Mouse (Mus musculus): Measurements from ENCODE around the gene Carm1. TPM values are rescaled to one million over a fixed set of nuclear protein-coding genes. Genes with fewer than 3 reads are reported as not detected.
A peak's percentile ranks its signal among the peaks of the same experiment; 100 is the strongest.

Gene Carm1
- total and polyA plus RNA-seq, 2 experiments from 2014 or later = 27.3 to 97.4 TPM

DNA sequence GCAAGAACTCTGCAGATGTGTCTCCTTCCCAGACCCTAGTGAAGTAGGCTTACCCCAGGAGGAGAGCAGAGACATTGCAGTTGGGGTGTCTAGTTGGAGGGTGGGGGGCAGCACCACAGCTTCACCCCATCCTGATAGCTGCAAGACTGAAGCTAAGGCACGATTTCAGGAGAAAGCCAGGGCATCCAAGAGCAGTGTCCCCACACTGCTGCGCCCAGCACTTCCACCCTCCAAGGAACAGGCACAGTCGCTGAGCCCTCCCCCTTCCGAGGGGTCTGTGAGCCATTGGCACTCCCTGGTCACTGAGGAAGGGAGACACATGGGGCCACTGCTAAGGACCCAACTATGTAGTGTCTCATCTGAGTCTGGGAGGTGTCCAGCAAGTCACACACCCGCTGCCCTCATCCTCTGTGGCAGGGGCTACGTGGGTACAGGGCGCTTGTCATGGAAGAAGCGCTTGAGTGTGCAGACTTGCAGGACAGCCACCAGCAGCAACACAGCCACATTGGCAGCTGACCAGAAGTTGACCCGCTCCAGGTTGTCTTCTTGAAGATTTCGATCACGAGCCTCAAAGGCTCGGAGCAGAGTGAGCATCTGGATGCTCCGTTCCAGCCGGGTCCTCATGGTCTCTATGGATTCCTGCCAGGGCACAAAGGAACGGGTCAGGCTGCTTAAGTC is 38.8 kb upstream of the Carm1 start:
- no peak overlapping the region for H3K4me3 ChIP-seq (ENCODE audit: low read depth, low read length)
- ATAC-seq (ENCODE audit: low FRiP score) = no peak
- WGBS = 90% methylated on average over 15 of the region's 15 CpGs
- H3K27me3 ChIP-seq (ENCODE audit: insufficient read depth, low read length) = no peaks in the 10 kb centered on the region
- H3K4me2 ChIP-seq (ENCODE audit: low read depth, low read length, poor library complexity, severe bottlenecking) = no peak overlapping the region
- peaks cover 11% of the 10 kb centered on the region; the same call in 1 of the 2 replicates for H3K4me1 ChIP-seq (ENCODE audit: insufficient read depth, low read length)
- H3K27ac ChIP-seq (ENCODE audit: low read depth, low read length) = no peak overlapping the region
- H3K9ac ChIP-seq (replicated peaks; ENCODE audit: low read length, poor library complexity, severe bottlenecking) = no peak overlapping the region
- DNase-seq (ENCODE audit: low spot score) = no peak
- TF ChIP-seq CTCF (IDR thresholded peaks at IDR 0.05) = no peak
- peaks cover 52% of the 10 kb centered on the region for H3K36me3 ChIP-seq (ENCODE audit: insufficient read depth, low read length)
- H3K9me3 ChIP-seq (ENCODE audit: low read length) = no peaks in the 10 kb centered on the region

GRCm38 (mm10) chr9:21508871-21509404 is 37.8 kb upstream of the Carm1 start:
- TF ChIP-seq CTCF (IDR thresholded peaks at IDR 0.05) = no peak
- Histone ChIP-seq H3K9me3 (ENCODE audit: low read length) (no peaks in the 10 kb centered on the region), H3K36me3 (ENCODE audit: insufficient read depth, low read length) (peaks cover 45% of the 10 kb centered on the region), H3K4me2 (ENCODE audit: low read depth, low read length, poor library complexity, severe bottlenecking) (peak overlapping the region; percentile 76), H3K9ac (replicated peaks; ENCODE audit: low read length, poor library complexity, severe bottlenecking) (peak overlapping the region; percentile 55), H3K4me3 (ENCODE audit: low read depth, low read length) (peak overlapping the region; percentile 44), H3K27me3 (ENCODE audit: insufficient read depth, low read length) (no peaks in the 10 kb centered on the region), H3K27ac (ENCODE audit: low read depth, low read length) (peak overlapping the region; percentile 79), H3K4me1 (ENCODE audit: insufficient read depth, low read length) (peaks cover 11% of the 10 kb centered on the region; the same call in 1 of the 2 replicates)
- ATAC-seq (ENCODE audit: low FRiP score) (no peak), DNase-seq (ENCODE audit: low spot score) (no peak)
- 77% methylated on average over 7 of the region's 7 CpGs for WGBS

DNA sequence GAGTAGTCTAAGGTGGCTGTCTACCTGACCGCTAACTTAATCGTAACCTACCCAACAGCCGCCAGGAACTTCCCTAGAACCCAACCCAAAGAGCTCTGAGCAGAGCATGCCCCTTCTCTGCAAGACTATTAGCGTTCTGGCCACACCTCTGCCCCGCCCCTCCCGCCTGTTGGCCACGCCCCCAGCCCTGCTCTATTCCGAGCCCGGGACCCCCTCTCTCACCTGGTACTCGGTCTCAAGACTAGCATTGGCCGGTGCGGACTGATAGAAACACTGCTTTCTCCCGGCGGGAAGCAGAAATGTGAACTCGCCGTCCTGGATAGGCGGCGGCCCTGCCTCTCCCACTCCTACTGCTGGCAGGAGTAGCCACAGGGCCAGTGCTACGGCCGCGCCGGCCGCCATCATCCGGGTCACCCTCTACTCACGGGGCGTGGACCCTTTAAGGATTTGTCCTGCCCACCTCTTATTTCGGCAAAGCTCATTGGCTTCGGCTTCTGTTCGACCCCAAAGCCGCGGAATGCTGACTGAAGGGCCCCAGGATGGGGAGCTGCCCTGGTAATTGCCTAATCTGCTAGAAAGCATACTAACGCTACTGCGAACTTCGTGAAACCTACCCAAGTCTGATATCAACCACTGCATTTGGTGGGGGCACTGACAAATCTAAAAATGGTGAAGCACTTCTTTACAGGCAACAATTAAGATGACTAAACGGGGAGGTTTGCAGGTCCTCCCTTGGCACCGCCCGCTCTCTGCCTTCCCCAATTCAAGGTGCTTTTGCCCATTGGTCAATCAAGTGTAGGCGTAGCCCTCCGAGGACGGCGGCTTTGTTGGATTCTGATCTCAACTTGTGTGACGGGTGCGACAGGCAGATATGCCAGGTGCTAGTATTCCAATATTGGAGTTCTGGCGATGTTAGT is 36.7 kb upstream of the Carm1 start, which contains the start of gene Tmed1:
Gene Tmed1, minus strand, starts transcription at position 481 of the 917 bp plus-strand sequence.
- Histone ChIP-seq H3K4me1 (ENCODE audit: insufficient read depth, low read length) (peaks cover 11% of the 10 kb centered on the region; the same call in 1 of the 2 replicates), H3K9me3 (ENCODE audit: low read length) (no peaks in the 10 kb centered on the region), H3K9ac (replicated peaks; ENCODE audit: low read length, poor library complexity, severe bottlenecking) (peak within 1 kb of the TSS; percentile 55), H3K36me3 (ENCODE audit: insufficient read depth, low read length) (peaks cover 35% of the 10 kb centered on the region), H3K27me3 (ENCODE audit: insufficient read depth, low read length) (no peaks in the 10 kb centered on the region), H3K4me2 (ENCODE audit: low read depth, low read length, poor library complexity, severe bottlenecking) (peak within 1 kb of the TSS; percentile 76), H3K27ac (ENCODE audit: low read depth, low read length) (peak within 1 kb of the TSS; percentile 79), H3K4me3 (ENCODE audit: low read depth, low read length) (peak within 1 kb of the TSS; percentile 44)
- DNase-seq (ENCODE audit: low spot score) (peak; percentile 98), ATAC-seq (ENCODE audit: low FRiP score) (peak; percentile 96)
- no peak for TF ChIP-seq CTCF (IDR thresholded peaks at IDR 0.05)
- WGBS = under 1% methylated on average over 44 of the region's 44 CpGs

DNA sequence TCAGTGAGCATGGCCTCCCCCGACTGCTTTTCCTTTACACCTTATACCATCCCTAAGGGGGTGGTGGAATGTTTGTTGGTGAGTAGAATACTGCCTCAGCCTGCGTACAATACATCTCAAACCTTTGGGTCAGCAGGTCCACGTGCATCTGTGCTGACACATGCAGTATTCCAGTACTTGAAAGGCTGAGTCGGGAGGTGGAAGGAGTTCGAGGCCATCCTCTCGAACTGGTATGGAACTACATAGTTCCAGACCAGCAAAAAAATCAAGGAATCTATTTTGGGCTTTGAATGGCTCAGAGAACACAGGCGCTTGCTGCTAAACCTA is 36.0 kb upstream of the Carm1 start:
- Histone ChIP-seq H3K36me3 (ENCODE audit: insufficient read depth, low read length) (peaks cover 29% of the 10 kb centered on the region), H3K9me3 (ENCODE audit: low read length) (no peaks in the 10 kb centered on the region), H3K9ac (replicated peaks; ENCODE audit: low read length, poor library complexity, severe bottlenecking) (peak overlapping the region; percentile 55), H3K4me1 (ENCODE audit: insufficient read depth, low read length) (peaks cover 11% of the 10 kb centered on the region; the same call in 1 of the 2 replicates), H3K27me3 (ENCODE audit: insufficient read depth, low read length) (no peaks in the 10 kb centered on the region), H3K4me3 (ENCODE audit: low read depth, low read length) (peak overlapping the region; percentile 44), H3K27ac (ENCODE audit: low read depth, low read length) (peak overlapping the region; percentile 79), H3K4me2 (ENCODE audit: low read depth, low read length, poor library complexity, severe bottlenecking) (peak overlapping the region; percentile 76)
- DNase-seq (ENCODE audit: low spot score) = no peak
- no peak for ATAC-seq (ENCODE audit: low FRiP score)
- no peak for TF ChIP-seq CTCF (IDR thresholded peaks at IDR 0.05)
- WGBS = 3% methylated on average over 7 of the region's 7 CpGs

DNA sequence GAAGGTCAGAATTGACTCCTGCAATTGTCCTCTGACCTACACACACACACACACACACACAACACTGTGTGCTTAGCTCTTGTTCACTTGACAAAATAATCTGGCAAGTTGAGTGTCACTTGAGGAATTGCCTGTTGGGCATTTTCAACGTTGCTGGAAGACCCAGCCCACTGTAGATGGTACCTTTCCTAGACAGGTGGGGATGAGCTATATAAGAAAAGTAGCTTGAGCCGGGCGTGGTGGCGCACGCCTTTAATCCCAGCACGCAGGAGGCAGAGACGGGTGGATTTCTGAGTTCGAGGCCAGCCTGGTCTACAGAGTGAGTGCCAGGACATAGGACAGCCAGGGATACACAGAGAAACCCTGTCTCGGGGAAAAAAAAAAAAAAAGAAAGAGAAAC is 35.6 kb upstream of the Carm1 start:
- H3K27me3 ChIP-seq (ENCODE audit: insufficient read depth, low read length) = no peaks in the 10 kb centered on the region
- H3K27ac ChIP-seq (ENCODE audit: low read depth, low read length) = peak overlapping the region; percentile 79
- no peak for DNase-seq (ENCODE audit: low spot score)
- peak overlapping the region; percentile 55; the same call in 1 of the 2 replicates for H3K9ac ChIP-seq (replicated peaks; ENCODE audit: low read length, poor library complexity, severe bottlenecking)
- peak overlapping the region; percentile 76 for H3K4me2 ChIP-seq (ENCODE audit: low read depth, low read length, poor library complexity, severe bottlenecking)
- peak overlapping the region; percentile 44 for H3K4me3 ChIP-seq (ENCODE audit: low read depth, low read length)
- TF ChIP-seq CTCF (IDR thresholded peaks at IDR 0.05) = no peak
- H3K36me3 ChIP-seq (ENCODE audit: insufficient read depth, low read length) = peaks cover 25% of the 10 kb centered on the region
- no peak for ATAC-seq (ENCODE audit: low FRiP score)
- peaks cover 11% of the 10 kb centered on the region; the same call in 1 of the 2 replicates for H3K4me1 ChIP-seq (ENCODE audit: insufficient read depth, low read length)
- H3K9me3 ChIP-seq (ENCODE audit: low read length) = no peaks in the 10 kb centered on the region
- WGBS = 79% methylated on average over 9 of the region's 9 CpGs

All from midbrain, postnatal 0 days (tissue).